Mouse (Mus musculus): ENCODE measurements around the gene Hpn. TPM values are rescaled to one million over a fixed set of nuclear protein-coding genes. Genes with fewer than 3 reads are reported as not detected.

The Hpn gene
- polyA plus RNA-seq, 1 experiment from 2014 or later: 4.9 TPM

DNA sequence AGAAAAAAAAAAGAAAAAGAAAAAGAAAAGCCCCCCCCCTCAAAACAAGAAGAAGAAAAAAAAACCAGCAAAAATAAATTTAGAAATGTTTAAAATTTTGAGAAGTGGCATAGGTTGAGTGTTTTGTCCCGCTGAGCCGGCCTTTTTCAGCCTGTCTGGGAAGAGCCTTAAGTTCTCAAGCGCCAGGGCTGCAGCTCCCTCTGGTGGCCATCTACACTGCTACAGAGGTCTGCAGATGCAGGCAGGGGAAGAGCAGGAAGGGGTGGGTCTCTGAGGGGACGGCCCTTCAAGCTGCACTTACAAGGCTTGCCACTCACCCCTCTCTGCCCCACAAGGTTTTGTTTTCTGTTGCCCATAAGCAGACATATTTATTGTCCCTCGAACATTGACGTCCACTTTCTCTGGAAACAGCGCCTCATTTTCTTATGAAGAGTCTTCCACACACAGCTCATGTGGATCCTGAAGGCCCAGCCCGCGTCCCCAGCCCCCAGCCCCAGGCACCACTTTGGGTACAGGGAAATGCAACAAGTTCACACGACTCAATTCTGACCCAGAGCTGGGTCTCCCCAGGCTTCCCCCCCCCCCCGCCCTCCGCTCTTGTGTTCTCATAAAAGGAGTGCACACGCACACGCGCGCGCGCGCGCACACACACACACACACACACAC lies 17.4 kb downstream of the Hpn start:
- DNase-seq (ENCODE audit: low spot score) (peak; percentile 97), ATAC-seq (ENCODE audit: low read depth) (peak; percentile 97)
- H3K9ac ChIP-seq (ENCODE audit: low read depth, low read length): peak overlapping the region; percentile 49
- 33% methylated on average over 19 of the region's 20 CpGs for WGBS
- H3K4me2 ChIP-seq (ENCODE audit: low read depth, low read length): peak overlapping the region; percentile 49
- H3K9me3 ChIP-seq (ENCODE audit: control insufficient read depth, low read length): no peaks in the 10 kb centered on the region
- no peaks in the 10 kb centered on the region for H3K36me3 ChIP-seq (ENCODE audit: control insufficient read depth, insufficient read depth, low read length)
- H3K27ac ChIP-seq (replicated peaks; ENCODE audit: low read depth, low read length): peak overlapping the region; percentile 44
- H3K27me3 ChIP-seq (replicated peaks; ENCODE audit: control insufficient read depth, insufficient read depth, low read length): no peaks in the 10 kb centered on the region
- no peaks in the 10 kb centered on the region for H3K4me1 ChIP-seq (ENCODE audit: control insufficient read depth, insufficient read depth, low read length)
- H3K4me3 ChIP-seq (ENCODE audit: low read depth, low read length): peak overlapping the region; percentile 30

DNA sequence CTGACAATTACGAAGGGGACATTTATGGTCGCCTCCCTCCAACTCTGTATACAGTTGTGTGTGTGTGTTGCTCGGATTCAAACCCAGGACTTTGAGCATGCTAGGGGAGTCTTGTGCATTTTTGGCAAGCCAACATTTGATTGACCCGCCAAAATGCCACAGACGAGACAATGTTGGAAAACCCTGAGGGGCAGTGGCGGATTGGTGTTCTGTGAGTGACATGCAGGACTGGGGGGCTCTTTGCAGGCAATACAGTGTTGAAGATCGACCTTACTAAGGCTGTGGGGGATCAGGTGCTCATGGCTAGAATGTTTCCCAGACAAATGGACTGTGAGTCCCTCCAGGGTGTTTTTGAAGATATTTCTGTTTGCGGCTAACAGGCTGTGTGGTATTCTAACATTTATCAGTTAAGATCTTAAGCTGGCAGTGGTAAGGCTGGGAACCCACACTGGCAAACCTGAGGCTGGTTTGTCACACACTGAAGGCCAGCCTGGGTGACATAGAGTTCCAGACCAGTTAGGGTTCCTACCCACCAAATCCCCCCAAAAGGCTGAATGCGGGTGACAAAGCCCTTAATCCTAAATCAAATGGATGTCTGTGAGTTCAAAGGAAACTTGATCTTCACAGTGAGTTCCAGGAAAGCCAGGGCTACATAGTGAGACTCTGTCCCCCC lies 18.1 kb downstream of the Hpn start:
- H3K9me3 ChIP-seq (ENCODE audit: control insufficient read depth, low read length): no peaks in the 10 kb centered on the region
- peak; percentile 20; the same call in 1 of the 2 replicates for ATAC-seq (ENCODE audit: low read depth)
- WGBS: 61% methylated on average over 9 of the region's 9 CpGs
- no peak overlapping the region for H3K4me2 ChIP-seq (ENCODE audit: low read depth, low read length)
- H3K4me1 ChIP-seq (ENCODE audit: control insufficient read depth, insufficient read depth, low read length): no peaks in the 10 kb centered on the region
- H3K27me3 ChIP-seq (replicated peaks; ENCODE audit: control insufficient read depth, insufficient read depth, low read length): no peaks in the 10 kb centered on the region
- peak; percentile 21 for DNase-seq (ENCODE audit: low spot score)
- H3K36me3 ChIP-seq (ENCODE audit: control insufficient read depth, insufficient read depth, low read length): no peaks in the 10 kb centered on the region
- no peak overlapping the region for H3K27ac ChIP-seq (replicated peaks; ENCODE audit: low read depth, low read length)
- H3K4me3 ChIP-seq (ENCODE audit: low read depth, low read length): no peak overlapping the region
- H3K9ac ChIP-seq (ENCODE audit: low read depth, low read length): no peak overlapping the region

DNA sequence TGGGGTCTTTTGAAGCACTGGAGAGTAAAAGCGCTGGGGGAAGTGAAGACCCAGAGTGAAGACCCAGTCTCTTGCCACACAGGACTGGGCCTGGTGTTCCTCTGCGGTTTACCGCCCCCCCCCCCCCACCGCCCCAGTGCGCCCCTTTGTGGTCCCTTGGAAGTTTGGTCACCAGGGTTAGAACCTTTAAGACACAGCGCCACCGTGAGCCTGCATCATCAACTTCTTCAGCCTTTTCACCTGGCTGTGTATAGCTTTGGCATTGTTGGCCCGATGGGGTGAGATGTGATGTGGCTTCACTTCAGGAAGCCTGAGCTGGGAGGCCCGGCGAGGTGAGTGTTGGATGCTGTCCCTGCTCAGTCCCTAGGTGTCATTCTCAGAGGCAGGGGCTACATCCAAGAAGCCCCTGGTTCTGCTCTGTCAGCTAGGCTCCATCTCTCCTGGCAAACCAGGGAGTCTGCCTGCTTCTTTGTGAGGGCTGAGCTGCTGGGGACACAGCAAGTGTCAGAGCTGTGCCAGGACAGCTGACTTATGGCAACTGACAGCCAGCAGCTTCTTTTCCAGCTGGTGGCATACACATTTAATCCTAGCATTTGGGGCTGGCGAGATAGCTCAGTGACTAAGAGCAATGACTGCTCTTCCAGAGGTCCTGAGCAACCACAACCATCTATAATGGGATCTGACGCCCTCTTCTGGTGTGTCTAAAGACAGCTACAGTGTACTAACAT lies 20.2 kb downstream of the Hpn start:
- H3K27ac ChIP-seq (replicated peaks; ENCODE audit: low read depth, low read length): no peak overlapping the region
- no peak overlapping the region for H3K4me2 ChIP-seq (ENCODE audit: low read depth, low read length)
- no peaks in the 10 kb centered on the region for H3K9me3 ChIP-seq (ENCODE audit: control insufficient read depth, low read length)
- no peak for ATAC-seq (ENCODE audit: low read depth)
- no peaks in the 10 kb centered on the region for H3K36me3 ChIP-seq (ENCODE audit: control insufficient read depth, insufficient read depth, low read length)
- H3K4me1 ChIP-seq (ENCODE audit: control insufficient read depth, insufficient read depth, low read length): no peaks in the 10 kb centered on the region
- no peak overlapping the region for H3K9ac ChIP-seq (ENCODE audit: low read depth, low read length)
- no peaks in the 10 kb centered on the region for H3K27me3 ChIP-seq (replicated peaks; ENCODE audit: control insufficient read depth, insufficient read depth, low read length)
- no peak for DNase-seq (ENCODE audit: low spot score)
- H3K4me3 ChIP-seq (ENCODE audit: low read depth, low read length): no peak overlapping the region
- 32% methylated on average over 8 of the region's 12 CpGs for WGBS

DNA sequence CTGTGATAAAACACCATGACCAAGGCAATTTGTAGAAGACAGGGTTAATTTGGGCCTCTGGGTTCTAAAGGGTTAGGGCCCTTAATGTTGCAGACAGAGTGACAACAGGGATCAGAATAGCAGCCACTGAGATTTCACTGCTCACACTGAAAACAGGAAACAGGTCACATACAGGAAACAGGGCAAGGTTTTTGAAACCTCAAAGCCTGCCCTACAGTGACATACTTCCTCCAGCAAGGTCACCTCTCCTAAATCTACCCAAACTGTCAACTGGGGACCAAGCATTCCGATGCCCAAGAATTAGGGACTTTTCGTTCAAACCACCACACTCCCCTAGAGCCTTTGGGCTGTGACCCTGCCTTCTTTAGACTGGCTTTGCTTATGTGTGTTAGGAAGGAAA lies 25.4 kb downstream of the Hpn start:
- no peak overlapping the region for H3K4me2 ChIP-seq (ENCODE audit: low read depth, low read length)
- no peak overlapping the region for H3K27ac ChIP-seq (replicated peaks; ENCODE audit: low read depth, low read length)
- H3K9ac ChIP-seq (ENCODE audit: low read depth, low read length): no peak overlapping the region
- H3K36me3 ChIP-seq (ENCODE audit: control insufficient read depth, insufficient read depth, low read length): no peaks in the 10 kb centered on the region
- 70% methylated on average over 2 of the region's 2 CpGs for WGBS
- H3K27me3 ChIP-seq (replicated peaks; ENCODE audit: control insufficient read depth, insufficient read depth, low read length): no peaks in the 10 kb centered on the region
- peaks cover 5% of the 10 kb centered on the region; the same call in 1 of the 2 replicates for H3K4me1 ChIP-seq (ENCODE audit: control insufficient read depth, insufficient read depth, low read length)
- no peak for ATAC-seq (ENCODE audit: low read depth)
- no peak overlapping the region for H3K4me3 ChIP-seq (ENCODE audit: low read depth, low read length)
- no peak for DNase-seq (ENCODE audit: low spot score)
- H3K9me3 ChIP-seq (ENCODE audit: control insufficient read depth, low read length): no peaks in the 10 kb centered on the region

DNA sequence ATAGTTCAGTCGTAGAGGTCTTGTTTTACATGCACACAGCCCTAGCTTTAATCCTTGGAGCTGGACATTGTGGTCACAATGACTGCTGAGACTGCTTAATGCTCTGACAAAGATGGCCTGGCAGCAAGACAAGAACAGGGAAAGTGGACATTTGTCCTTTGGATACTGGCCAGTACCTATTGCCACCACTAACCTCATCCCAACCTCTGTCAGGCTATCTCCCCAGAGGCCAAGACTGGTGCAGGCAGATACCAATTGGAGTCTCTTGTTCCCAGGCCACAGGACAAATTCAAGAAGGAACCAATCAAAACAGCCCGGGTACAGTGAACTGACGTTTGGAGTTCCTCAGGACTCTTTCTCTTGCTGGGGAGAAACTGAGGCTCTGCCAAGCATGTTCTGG lies 26.9 kb downstream of the Hpn start:
- Histone ChIP-seq H3K4me1 (ENCODE audit: control insufficient read depth, insufficient read depth, low read length) (peaks cover 14% of the 10 kb centered on the region), H3K9me3 (ENCODE audit: control insufficient read depth, low read length) (no peaks in the 10 kb centered on the region), H3K4me3 (ENCODE audit: low read depth, low read length) (no peak overlapping the region), H3K9ac (ENCODE audit: low read depth, low read length) (no peak overlapping the region), H3K27ac (replicated peaks; ENCODE audit: low read depth, low read length) (no peak overlapping the region), H3K27me3 (replicated peaks; ENCODE audit: control insufficient read depth, insufficient read depth, low read length) (no peaks in the 10 kb centered on the region), H3K36me3 (ENCODE audit: control insufficient read depth, insufficient read depth, low read length) (no peaks in the 10 kb centered on the region), H3K4me2 (ENCODE audit: low read depth, low read length) (no peak overlapping the region)
- DNase-seq (ENCODE audit: low spot score): no peak
- no peak for ATAC-seq (ENCODE audit: low read depth)
- WGBS: 65% methylated on average over 3 of the region's 3 CpGs

DNA sequence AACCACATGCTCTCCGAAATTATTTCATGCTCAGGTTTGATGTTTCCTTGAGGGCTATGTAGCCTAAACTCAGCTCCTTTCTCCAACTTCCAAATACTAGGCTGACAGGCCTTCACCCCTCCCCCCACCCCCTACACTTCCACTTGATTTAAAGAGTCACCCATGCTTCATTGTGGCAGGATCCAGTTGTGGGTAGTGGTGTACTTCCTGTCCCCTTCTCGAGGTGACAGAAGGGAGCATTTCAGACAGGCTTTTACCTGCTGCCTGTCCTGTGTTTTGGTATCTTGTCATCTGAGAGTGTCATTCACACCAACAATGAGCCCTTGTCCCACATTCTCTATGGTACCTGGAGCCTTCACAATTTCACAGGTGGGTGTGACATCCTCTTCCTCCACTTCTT lies 27.8 kb downstream of the Hpn start:
- DNase-seq (ENCODE audit: low spot score): no peak
- no peaks in the 10 kb centered on the region for H3K27me3 ChIP-seq (replicated peaks; ENCODE audit: control insufficient read depth, insufficient read depth, low read length)
- no peak overlapping the region; the same call in 1 of the 2 replicates for H3K27ac ChIP-seq (replicated peaks; ENCODE audit: low read depth, low read length)
- H3K4me3 ChIP-seq (ENCODE audit: low read depth, low read length): no peak overlapping the region
- no peak for ATAC-seq (ENCODE audit: low read depth)
- 52% methylated on average over 2 of the region's 2 CpGs for WGBS
- no peaks in the 10 kb centered on the region for H3K36me3 ChIP-seq (ENCODE audit: control insufficient read depth, insufficient read depth, low read length)
- H3K9ac ChIP-seq (ENCODE audit: low read depth, low read length): no peak overlapping the region
- peaks cover 15% of the 10 kb centered on the region for H3K4me1 ChIP-seq (ENCODE audit: control insufficient read depth, insufficient read depth, low read length)
- H3K4me2 ChIP-seq (ENCODE audit: low read depth, low read length): no peak overlapping the region
- no peaks in the 10 kb centered on the region for H3K9me3 ChIP-seq (ENCODE audit: control insufficient read depth, low read length)

DNA sequence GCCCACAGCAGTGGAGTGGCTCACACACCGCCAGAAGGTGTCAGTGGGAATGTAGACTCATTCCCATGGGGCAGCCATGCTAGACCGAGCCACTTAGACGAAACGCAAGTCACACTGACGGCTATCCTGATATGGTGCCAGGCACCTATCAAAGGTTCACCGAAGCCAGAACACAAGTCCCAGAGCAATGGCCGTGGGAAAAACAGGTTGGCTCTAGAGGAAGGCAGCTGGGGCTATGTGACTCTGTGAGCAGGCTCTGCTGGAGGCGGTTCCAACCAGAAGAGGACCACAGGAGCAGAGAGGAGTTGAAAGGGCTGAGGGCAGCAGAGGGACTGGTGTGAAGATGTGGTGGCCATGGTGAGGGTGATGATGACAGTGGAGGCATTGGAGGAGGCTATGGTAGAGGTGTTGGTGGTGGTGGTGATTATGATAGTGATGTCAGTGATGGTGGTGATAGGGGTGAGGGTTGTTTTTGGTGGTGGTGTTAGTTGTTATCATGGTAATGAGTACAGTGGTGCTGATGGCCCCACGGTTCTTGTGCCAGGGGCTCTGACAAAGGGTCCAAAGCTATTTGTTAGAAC lies 28.8 kb downstream of the Hpn start:
- Histone ChIP-seq H3K4me2 (ENCODE audit: low read depth, low read length) (no peak overlapping the region), H3K9me3 (ENCODE audit: control insufficient read depth, low read length) (no peaks in the 10 kb centered on the region), H3K9ac (ENCODE audit: low read depth, low read length) (no peak overlapping the region), H3K27me3 (replicated peaks; ENCODE audit: control insufficient read depth, insufficient read depth, low read length) (no peaks in the 10 kb centered on the region), H3K4me3 (ENCODE audit: low read depth, low read length) (no peak overlapping the region), H3K27ac (replicated peaks; ENCODE audit: low read depth, low read length) (peak overlapping the region; percentile 61; the same call in 1 of the 2 replicates), H3K36me3 (ENCODE audit: control insufficient read depth, insufficient read depth, low read length) (no peaks in the 10 kb centered on the region), H3K4me1 (ENCODE audit: control insufficient read depth, insufficient read depth, low read length) (peaks cover 15% of the 10 kb centered on the region)
- WGBS: 86% methylated on average over 9 of the region's 9 CpGs
- DNase-seq (ENCODE audit: low spot score): no peak
- ATAC-seq (ENCODE audit: low read depth): no peak

DNA sequence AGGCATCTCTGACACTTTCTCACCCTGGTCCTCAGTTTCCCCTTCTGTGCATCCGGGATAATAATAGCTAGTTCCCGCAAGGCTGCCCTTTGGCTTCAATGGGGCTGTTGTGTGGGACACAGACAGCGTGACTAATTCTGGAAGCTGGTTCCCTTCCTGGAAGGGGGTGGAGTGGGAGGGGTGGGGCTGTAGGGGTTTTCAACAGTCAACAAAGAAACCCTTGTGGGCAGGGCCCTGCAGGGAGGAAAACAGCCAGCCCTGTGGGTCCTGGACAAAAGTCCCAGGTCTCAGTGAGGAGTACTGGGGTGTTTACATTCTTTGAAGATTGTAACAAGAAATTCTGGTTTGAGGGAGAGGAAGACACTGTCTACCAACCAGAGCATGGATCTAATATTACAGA lies 29.9 kb downstream of the Hpn start:
- Histone ChIP-seq H3K4me3 (ENCODE audit: low read depth, low read length) (no peak overlapping the region), H3K27ac (replicated peaks; ENCODE audit: low read depth, low read length) (peak overlapping the region; percentile 61; the same call in 1 of the 2 replicates), H3K36me3 (ENCODE audit: control insufficient read depth, insufficient read depth, low read length) (no peaks in the 10 kb centered on the region), H3K9ac (ENCODE audit: low read depth, low read length) (no peak overlapping the region), H3K9me3 (ENCODE audit: control insufficient read depth, low read length) (no peaks in the 10 kb centered on the region), H3K4me1 (ENCODE audit: control insufficient read depth, insufficient read depth, low read length) (peaks cover 15% of the 10 kb centered on the region), H3K27me3 (replicated peaks; ENCODE audit: control insufficient read depth, insufficient read depth, low read length) (no peaks in the 10 kb centered on the region), H3K4me2 (ENCODE audit: low read depth, low read length) (no peak overlapping the region)
- WGBS: 26% methylated on average over 3 of the region's 3 CpGs
- DNase-seq (ENCODE audit: low spot score) (peak; percentile 73), ATAC-seq (ENCODE audit: low read depth) (peak; percentile 76)

All from embryonic facial prominence, embryonic 14.5 days (tissue).